Mouse (Mus musculus): ENCODE results near the gene Lhfp. TPM values are rescaled to one million over a fixed set of nuclear protein-coding genes. Genes with fewer than 3 reads are reported as not detected.

Lhfp gene
- polyA plus RNA-seq, 1 experiment: 12.1 TPM

- H3K27me3 ChIP-seq (ENCODE audit: control insufficient read depth, insufficient read depth, low read length, poor library complexity, severe bottlenecking): peaks cover 1% of the 10 kb centered on the region; the same call in 1 of the 2 replicates
- no peaks in the 10 kb centered on the region for H3K36me3 ChIP-seq (ENCODE audit: control insufficient read depth, insufficient read depth, low read length, poor library complexity, severe bottlenecking)
- H3K4me1 ChIP-seq (ENCODE audit: control insufficient read depth, insufficient read depth, low read length): no peaks in the 10 kb centered on the region
- H3K4me3 ChIP-seq (ENCODE audit: low read depth, low read length): no peak overlapping the region
- TF ChIP-seq EP300 (IDR thresholded peaks at IDR 0.05; ENCODE audit: insufficient read depth, low read depth, low read length): no peak
- TF ChIP-seq POLR2A (IDR thresholded peaks at IDR 0.05; ENCODE audit: insufficient read depth, low read length): no peak
- no peak overlapping the region for H3K9ac ChIP-seq (ENCODE audit: low read depth, poor library complexity, severe bottlenecking)
- H3K9me3 ChIP-seq (replicated peaks; ENCODE audit: control insufficient read depth, insufficient read depth, low read length, poor library complexity, severe bottlenecking): no peaks in the 10 kb centered on the region
- H3K27ac ChIP-seq (ENCODE audit: insufficient read depth, low read length): no peak overlapping the region
These were observed 5.3 kb upstream of the Lhfp start for GRCm38 (mm10) chr3:53036076-53036475.

GRCm38 (mm10) chr3:53036941-53037340, 4.4 kb upstream of the Lhfp start:
- H3K27me3 ChIP-seq (ENCODE audit: control insufficient read depth, insufficient read depth, low read length, poor library complexity, severe bottlenecking): peaks cover 4% of the 10 kb centered on the region; the same call in 1 of the 2 replicates
- no peaks in the 10 kb centered on the region for H3K9me3 ChIP-seq (replicated peaks; ENCODE audit: control insufficient read depth, insufficient read depth, low read length, poor library complexity, severe bottlenecking)
- H3K4me1 ChIP-seq (ENCODE audit: control insufficient read depth, insufficient read depth, low read length): no peaks in the 10 kb centered on the region
- H3K27ac ChIP-seq (ENCODE audit: insufficient read depth, low read length): no peak overlapping the region
- no peaks in the 10 kb centered on the region for H3K36me3 ChIP-seq (ENCODE audit: control insufficient read depth, insufficient read depth, low read length, poor library complexity, severe bottlenecking)
- H3K9ac ChIP-seq (ENCODE audit: low read depth, poor library complexity, severe bottlenecking): no peak overlapping the region
- TF ChIP-seq POLR2A (IDR thresholded peaks at IDR 0.05; ENCODE audit: insufficient read depth, low read length) (no peak), EP300 (IDR thresholded peaks at IDR 0.05; ENCODE audit: insufficient read depth, low read depth, low read length) (no peak), CTCF (IDR thresholded peaks at IDR 0.05; ENCODE audit: low read depth, low read length) (no peak)
- H3K4me3 ChIP-seq (ENCODE audit: low read depth, low read length): no peak overlapping the region

DNA sequence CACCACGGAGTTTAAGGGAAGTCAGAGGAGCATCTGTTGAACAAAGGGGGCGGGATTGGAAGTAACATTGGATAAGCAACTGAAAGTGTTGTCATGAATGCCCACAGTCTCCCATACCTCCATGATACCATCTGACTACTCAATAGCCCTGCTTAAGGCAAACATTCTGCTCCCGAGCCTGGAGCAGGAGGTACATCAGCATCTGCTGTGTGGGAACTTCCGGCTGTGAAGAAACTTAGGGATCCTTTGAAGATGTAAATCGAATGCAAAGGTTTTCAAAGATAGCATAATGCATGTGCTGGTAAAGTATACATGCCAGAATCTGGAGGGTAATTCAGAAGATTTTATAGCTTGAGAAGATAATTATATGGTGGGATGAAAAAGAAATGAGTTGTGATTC, 2.4 kb upstream of the Lhfp start:
- H3K27me3 ChIP-seq (ENCODE audit: control insufficient read depth, insufficient read depth, low read length, poor library complexity, severe bottlenecking): peaks cover 6% of the 10 kb centered on the region; the same call in 1 of the 2 replicates
- H3K9ac ChIP-seq (ENCODE audit: low read depth, poor library complexity, severe bottlenecking): no peak overlapping the region
- no peaks in the 10 kb centered on the region for H3K9me3 ChIP-seq (replicated peaks; ENCODE audit: control insufficient read depth, insufficient read depth, low read length, poor library complexity, severe bottlenecking)
- TF ChIP-seq POLR2A (IDR thresholded peaks at IDR 0.05; ENCODE audit: insufficient read depth, low read length): no peak
- TF ChIP-seq EP300 (IDR thresholded peaks at IDR 0.05; ENCODE audit: insufficient read depth, low read depth, low read length): no peak
- no peak for TF ChIP-seq CTCF (IDR thresholded peaks at IDR 0.05; ENCODE audit: low read depth, low read length)
- H3K4me1 ChIP-seq (ENCODE audit: control insufficient read depth, insufficient read depth, low read length): no peaks in the 10 kb centered on the region
- no peak overlapping the region for H3K27ac ChIP-seq (ENCODE audit: insufficient read depth, low read length)
- H3K4me3 ChIP-seq (ENCODE audit: low read depth, low read length): no peak overlapping the region
- H3K36me3 ChIP-seq (ENCODE audit: control insufficient read depth, insufficient read depth, low read length, poor library complexity, severe bottlenecking): no peaks in the 10 kb centered on the region

GRCm38 (mm10) chr3:53039746-53040145, 1.6 kb upstream of the Lhfp start:
- no peak overlapping the region for H3K27ac ChIP-seq (ENCODE audit: insufficient read depth, low read length)
- no peaks in the 10 kb centered on the region for H3K36me3 ChIP-seq (ENCODE audit: control insufficient read depth, insufficient read depth, low read length, poor library complexity, severe bottlenecking)
- H3K9ac ChIP-seq (ENCODE audit: low read depth, poor library complexity, severe bottlenecking): no peak overlapping the region
- H3K27me3 ChIP-seq (ENCODE audit: control insufficient read depth, insufficient read depth, low read length, poor library complexity, severe bottlenecking): peaks cover 6% of the 10 kb centered on the region; the same call in 1 of the 2 replicates
- H3K4me1 ChIP-seq (ENCODE audit: control insufficient read depth, insufficient read depth, low read length): no peaks in the 10 kb centered on the region
- no peak overlapping the region for H3K4me3 ChIP-seq (ENCODE audit: low read depth, low read length)
- TF ChIP-seq EP300 (IDR thresholded peaks at IDR 0.05; ENCODE audit: insufficient read depth, low read depth, low read length): no peak
- TF ChIP-seq CTCF (IDR thresholded peaks at IDR 0.05; ENCODE audit: low read depth, low read length): no peak
- TF ChIP-seq POLR2A (IDR thresholded peaks at IDR 0.05; ENCODE audit: insufficient read depth, low read length): no peak
- no peaks in the 10 kb centered on the region for H3K9me3 ChIP-seq (replicated peaks; ENCODE audit: control insufficient read depth, insufficient read depth, low read length, poor library complexity, severe bottlenecking)

DNA sequence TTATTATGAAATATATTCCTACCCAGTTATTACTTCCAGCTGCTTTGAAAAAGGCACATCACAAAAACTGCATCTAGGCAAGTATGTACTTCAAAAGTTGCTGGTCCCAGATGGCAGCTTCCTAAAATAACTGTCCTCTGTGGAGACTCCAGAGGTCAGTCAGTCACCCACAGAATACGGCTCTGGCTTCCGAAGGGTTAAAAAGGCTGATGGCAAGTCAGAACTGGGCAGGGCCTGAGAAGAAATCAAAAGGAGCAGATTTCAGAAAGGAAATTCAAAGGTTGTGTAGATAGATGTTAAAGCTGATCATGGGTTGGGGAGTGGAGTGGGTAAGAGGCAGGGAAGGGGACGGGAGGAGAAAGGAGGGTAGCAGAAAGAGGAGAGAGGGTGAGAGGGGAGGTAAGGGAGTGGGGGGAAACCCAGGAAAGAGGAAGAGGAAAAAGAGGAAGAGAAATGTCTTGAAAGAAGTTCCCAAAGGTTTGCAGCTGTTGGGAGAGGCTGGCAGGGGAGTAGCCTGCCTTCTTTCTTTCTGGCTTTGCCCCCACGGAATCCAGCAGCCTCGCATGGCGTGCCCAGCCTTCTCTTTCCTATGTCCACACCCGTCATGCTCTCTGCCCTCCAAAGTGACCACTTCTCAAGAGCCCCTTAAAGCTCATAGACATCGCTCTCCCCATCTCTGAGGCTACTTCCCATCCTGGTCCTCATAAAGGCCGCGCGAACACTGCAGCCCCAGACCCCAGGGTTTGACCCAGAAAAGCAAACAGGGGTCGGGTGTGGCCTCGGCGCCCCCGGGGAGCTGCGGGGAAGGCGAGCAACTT, 526 bp upstream of the Lhfp start:
- no peaks in the 10 kb centered on the region for H3K9me3 ChIP-seq (replicated peaks; ENCODE audit: control insufficient read depth, insufficient read depth, low read length, poor library complexity, severe bottlenecking)
- no peaks in the 10 kb centered on the region for H3K36me3 ChIP-seq (ENCODE audit: control insufficient read depth, insufficient read depth, low read length, poor library complexity, severe bottlenecking)
- peak overlapping the region; percentile 87 for H3K4me3 ChIP-seq (ENCODE audit: low read depth, low read length)
- no peak overlapping the region for H3K27ac ChIP-seq (ENCODE audit: insufficient read depth, low read length)
- no peaks in the 10 kb centered on the region for H3K4me1 ChIP-seq (ENCODE audit: control insufficient read depth, insufficient read depth, low read length)
- H3K9ac ChIP-seq (ENCODE audit: low read depth, poor library complexity, severe bottlenecking): peak overlapping the region; percentile 75
- peaks cover 6% of the 10 kb centered on the region; the same call in 1 of the 2 replicates for H3K27me3 ChIP-seq (ENCODE audit: control insufficient read depth, insufficient read depth, low read length, poor library complexity, severe bottlenecking)
- no peak for TF ChIP-seq POLR2A (IDR thresholded peaks at IDR 0.05; ENCODE audit: insufficient read depth, low read length)
- no peak for TF ChIP-seq CTCF (IDR thresholded peaks at IDR 0.05; ENCODE audit: low read depth, low read length)
- no peak for TF ChIP-seq EP300 (IDR thresholded peaks at IDR 0.05; ENCODE audit: insufficient read depth, low read depth, low read length)

DNA sequence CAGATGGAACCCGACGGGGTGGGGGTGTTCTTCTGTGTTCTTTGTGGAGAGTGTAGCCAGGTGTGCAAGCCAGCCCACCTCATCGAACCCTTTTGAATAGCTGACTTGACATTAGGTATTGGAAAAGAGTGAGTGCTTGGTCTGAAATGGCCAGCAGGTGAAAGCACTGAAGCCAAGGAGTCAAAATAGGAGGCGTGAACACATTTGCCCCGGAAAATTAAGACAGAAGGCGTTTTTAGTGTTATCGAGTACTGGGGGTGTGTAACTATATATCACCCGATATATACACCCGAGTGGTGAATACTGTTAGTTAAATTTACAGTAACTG, 876 bp downstream of the Lhfp start:
- H3K27ac ChIP-seq (ENCODE audit: insufficient read depth, low read length): no peak overlapping the region
- no peak for TF ChIP-seq CTCF (IDR thresholded peaks at IDR 0.05; ENCODE audit: low read depth, low read length)
- no peak for TF ChIP-seq POLR2A (IDR thresholded peaks at IDR 0.05; ENCODE audit: insufficient read depth, low read length)
- no peak for TF ChIP-seq EP300 (IDR thresholded peaks at IDR 0.05; ENCODE audit: insufficient read depth, low read depth, low read length)
- H3K36me3 ChIP-seq (ENCODE audit: control insufficient read depth, insufficient read depth, low read length, poor library complexity, severe bottlenecking): no peaks in the 10 kb centered on the region
- peak overlapping the region; percentile 87 for H3K4me3 ChIP-seq (ENCODE audit: low read depth, low read length)
- H3K9me3 ChIP-seq (replicated peaks; ENCODE audit: control insufficient read depth, insufficient read depth, low read length, poor library complexity, severe bottlenecking): no peaks in the 10 kb centered on the region
- peaks cover 6% of the 10 kb centered on the region; the same call in 1 of the 2 replicates for H3K27me3 ChIP-seq (ENCODE audit: control insufficient read depth, insufficient read depth, low read length, poor library complexity, severe bottlenecking)
- no peaks in the 10 kb centered on the region for H3K4me1 ChIP-seq (ENCODE audit: control insufficient read depth, insufficient read depth, low read length)
- H3K9ac ChIP-seq (ENCODE audit: low read depth, poor library complexity, severe bottlenecking): 0 out of 2 replicates have a peak overlapping the region, but pooled peaks have one; percentile 75

Data from ES-Bruce4 (cell line).